Mouse (Mus musculus) right cerebral cortex, postnatal 14 days (tissue): ENCODE data around the gene Ceacam11.
"Not testable (repeated sequence)": the region's sequence is repeated elsewhere in the genome, so short reads cannot be mapped to it uniquely, and the experiment has no call there.

Experiments
- DNase-seq: peaks from one replicate; pipeline ENCODE4 v3.0.0; 2022

Ceacam11 gene

DNA sequence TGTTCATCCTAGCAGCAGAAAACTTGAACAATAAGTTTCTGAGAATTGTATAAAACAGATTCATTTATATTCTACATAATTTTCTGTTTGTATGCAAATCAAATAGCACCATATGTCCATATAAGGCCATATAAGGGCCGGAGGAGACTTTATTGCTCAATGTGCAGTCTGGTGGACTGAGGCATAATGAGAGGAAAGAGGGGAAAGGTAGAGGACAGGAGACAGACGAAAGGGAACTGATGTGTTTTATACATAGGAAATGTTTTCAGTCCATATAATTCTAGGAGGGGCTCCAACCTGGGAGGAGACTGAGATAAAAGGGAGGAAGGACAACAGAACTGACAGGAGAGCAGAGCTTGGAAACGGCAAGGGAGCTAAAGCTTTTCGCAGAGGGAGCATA is at the start of gene Ceacam11:
Ceacam11 (plus strand) TSS at position 301 of the 400 bp plus-strand sequence.
- DNase-seq = no peak

DNA sequence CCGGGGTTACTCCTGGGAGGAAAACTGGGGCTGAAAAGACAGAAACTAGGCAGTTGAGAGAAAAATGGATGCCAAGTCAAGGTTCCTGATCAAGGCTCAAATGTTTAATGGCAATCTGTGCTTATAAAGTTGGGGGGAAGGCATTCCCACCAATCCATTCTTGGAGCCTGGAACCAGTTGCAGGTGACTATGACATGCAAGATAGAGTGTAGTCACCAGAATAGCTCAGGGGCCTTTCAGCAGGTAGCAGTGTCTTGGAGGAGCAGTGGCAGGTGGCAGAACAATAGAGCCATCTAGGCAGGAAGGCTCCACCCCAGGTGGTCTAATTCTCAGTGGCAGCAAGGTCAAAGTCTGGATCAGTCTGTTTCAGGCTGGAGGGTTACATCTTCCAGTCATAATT is 29.2 kb downstream of the Ceacam11 start:
- DNase-seq = not testable (repeated sequence)

DNA sequence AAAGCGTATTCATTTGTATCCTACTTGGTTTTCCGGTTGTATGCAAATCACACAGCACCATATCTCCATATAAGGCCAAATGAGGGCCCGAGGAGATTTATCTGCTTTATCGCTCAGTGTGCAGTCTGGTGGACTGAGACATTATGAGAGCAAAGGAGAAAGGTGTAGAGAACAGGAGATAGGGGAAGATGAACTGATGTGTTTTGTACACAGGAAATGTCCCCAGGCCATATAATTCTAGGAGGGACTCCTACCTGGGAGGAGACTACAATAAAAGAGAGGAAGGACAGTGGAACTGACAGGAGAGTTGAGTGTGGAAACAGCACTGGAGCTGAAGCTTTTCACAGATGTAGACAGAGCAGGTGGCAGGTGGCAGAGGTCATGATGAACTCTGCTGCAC is 37.7 kb downstream of the Ceacam11 start, which contains the start of gene Ceacam13:
Ceacam13 (plus strand) TSS at position 301 of the 400 bp plus-strand sequence.
- DNase-seq = no peak
